Mouse (Mus musculus) liver, embryonic 16.5 days (tissue): ENCODE measurements around the gene Spdye4b. TPM values are rescaled to one million over a fixed set of nuclear protein-coding genes. Genes with fewer than 3 reads are reported as not detected.

ENCODE experiments used
- ATAC-seq: fragments of 200-750 bp; cut with Nextera tagmentation; 2 replicates; pipeline ENCODE4 v1.8.0; 2017; ENCODE audit warnings: low read depth, mild to moderate bottlenecking, moderate number of reproducible peaks, moderate library complexity
- H3K27ac ChIP-seq: fragments of 300-500 bp; sonication (generic); 2 replicates; pipeline ENCODE4 v1.5.1; 2014; ENCODE audit warnings: mild to moderate bottlenecking, low read length
- H3K27me3 ChIP-seq: fragments of 300-500 bp; sonication (generic); 2 replicates; pipeline ENCODE4 v1.6.1; 2014; ENCODE audit warnings: low read depth, low read length, mixed read lengths; ENCODE audit not compliant: control insufficient read depth, insufficient read depth
- H3K36me3 ChIP-seq: fragments of 300-500 bp; sonication (generic); 2 replicates; pipeline ENCODE4 v1.6.1; 2014; ENCODE audit warnings: mild to moderate bottlenecking; ENCODE audit not compliant: control insufficient read depth, insufficient read depth
- H3K4me1 ChIP-seq: fragments of 300-500 bp; sonication (generic); 2 replicates; pipeline ENCODE4 v1.6.1; 2014; ENCODE audit warnings: low read depth, low read length, mixed read lengths; ENCODE audit not compliant: control insufficient read depth
- H3K4me2 ChIP-seq: fragments of 300-500 bp; sonication (generic); 2 replicates; pipeline ENCODE4 v1.6.1; 2014; ENCODE audit warnings: low read depth, low read length, mixed read lengths
- H3K4me3 ChIP-seq: fragments of 300-500 bp; sonication (generic); 2 replicates; pipeline ENCODE4 v1.5.1; 2014; ENCODE audit warnings: low read depth, mild to moderate bottlenecking, low read length
- H3K9ac ChIP-seq: fragments of 300-500 bp; sonication (generic); 2 replicates; pipeline ENCODE4 v1.6.1; 2014; ENCODE audit warnings: low read depth, low read length
- H3K9me3 ChIP-seq: fragments of 300-500 bp; sonication (generic); replicated peaks from 2 replicates; pipeline ENCODE4 v1.6.1; 2016; ENCODE audit warnings: low read length; ENCODE audit not compliant: control insufficient read depth
- WGBS: fragments of 180-500 bp; shearing (Covaris S2); extraction: QIAGEN DNeasy Blood & Tissue Kit; methylation state at CpG from one replicate; pipeline ENCODE4 v1.1.7; 2014; ENCODE audit not compliant: insufficient replicate concordance; 5-methylcytosine and 5-hydroxymethylcytosine counted together
- microRNA-seq: library from miRNA; unstranded; fragments of <30 nt; microRNA quantifications from one replicate; pipeline ENCODE4, GENCODE M21; 2016
- polyA plus RNA-seq: library from polyadenylated mRNA; unstranded; fragments of >200 nt; fragmentation: Nextera tagmentation; extraction: Ambion mirVana; gene quantifications from 2 replicates; pipeline ENCODE4 v1.2.1, GENCODE M21; 2015

The Spdye4b gene
- polyA plus RNA-seq, 1 experiment from 2014 or later: not detected

GRCm38 (mm10) chr5:143236036-143236435 is 55.2 kb downstream of the Spdye4b start:
- H3K9ac ChIP-seq: no peak overlapping the region; the same call in 1 of the 2 replicates
- H3K4me1 ChIP-seq: peaks cover 9% of the 10 kb centered on the region

GRCm38 (mm10) chr5:143244926-143245325 is 64.1 kb downstream of the Spdye4b start:
- no peak overlapping the region for H3K27ac ChIP-seq
- H3K36me3 ChIP-seq: peaks cover 23% of the 10 kb centered on the region
- no peak for ATAC-seq

More at GRCm38 (mm10) chr5:143236036-143236435, 55.2 kb downstream of the Spdye4b start:
- no peaks in the 10 kb centered on the region for H3K27me3 ChIP-seq
- peak overlapping the region; percentile 77 for H3K4me3 ChIP-seq
- H3K27ac ChIP-seq: no peak overlapping the region
- peak overlapping the region; percentile 69 for H3K4me2 ChIP-seq
- 33% methylated on average over 9 of the region's 9 CpGs for WGBS
- no peaks in the 10 kb centered on the region; the same call in 1 of the 2 replicates for H3K36me3 ChIP-seq
- no peaks in the 10 kb centered on the region for H3K9me3 ChIP-seq
- ATAC-seq: no peak

GRCm38 (mm10) chr5:143252039-143252438 is 71.2 kb downstream of the Spdye4b start:
- Histone ChIP-seq H3K4me2 (no peak overlapping the region), H3K4me1 (peaks cover 8% of the 10 kb centered on the region), H3K27me3 (peaks cover 62% of the 10 kb centered on the region), H3K9me3 (no peaks in the 10 kb centered on the region), H3K9ac (no peak overlapping the region), H3K4me3 (no peak overlapping the region), H3K27ac (no peak overlapping the region), H3K36me3 (no peaks in the 10 kb centered on the region)
- 42% methylated on average over 6 of the region's 6 CpGs for WGBS
- no peak for ATAC-seq

More at GRCm38 (mm10) chr5:143244926-143245325, 64.1 kb downstream of the Spdye4b start:
- WGBS: 89% methylated on average over 26 of the region's 26 CpGs
- Histone ChIP-seq H3K9ac (no peak overlapping the region), H3K9me3 (no peaks in the 10 kb centered on the region), H3K27me3 (no peaks in the 10 kb centered on the region), H3K4me2 (no peak overlapping the region), H3K4me3 (no peak overlapping the region), H3K4me1 (no peaks in the 10 kb centered on the region)

GRCm38 (mm10) chr5:143252791-143253185 is 72.0 kb downstream of the Spdye4b start:
- Histone ChIP-seq H3K27me3 (peaks cover 62% of the 10 kb centered on the region), H3K4me3 (no peak overlapping the region)
- WGBS: 16% methylated on average over 18 of the region's 18 CpGs

GRCm38 (mm10) chr5:143253186-143253880 is 72.5 kb downstream of the Spdye4b start:
- Histone ChIP-seq H3K9ac (no peak overlapping the region), H3K4me2 (peak overlapping the region; percentile 49), H3K36me3 (no peaks in the 10 kb centered on the region), H3K4me3 (peak overlapping the region; percentile 34), H3K27me3 (peaks cover 62% of the 10 kb centered on the region), H3K9me3 (no peaks in the 10 kb centered on the region), H3K27ac (no peak overlapping the region), H3K4me1 (peaks cover 8% of the 10 kb centered on the region)
- no peak for ATAC-seq
- 2% methylated on average over 101 of the region's 103 CpGs for WGBS

More at GRCm38 (mm10) chr5:143252791-143253185, 72.0 kb downstream of the Spdye4b start:
- ATAC-seq: no peak
- Histone ChIP-seq H3K9me3 (no peaks in the 10 kb centered on the region), H3K36me3 (no peaks in the 10 kb centered on the region), H3K4me1 (peaks cover 8% of the 10 kb centered on the region), H3K27ac (no peak overlapping the region), H3K9ac (no peak overlapping the region), H3K4me2 (no peak overlapping the region)

- Histone ChIP-seq H3K4me1 (peaks cover 8% of the 10 kb centered on the region), H3K9me3 (no peaks in the 10 kb centered on the region), H3K36me3 (no peaks in the 10 kb centered on the region), H3K9ac (no peak overlapping the region), H3K27ac (no peak overlapping the region), H3K27me3 (peaks cover 65% of the 10 kb centered on the region), H3K4me2 (peak overlapping the region; percentile 49), H3K4me3 (peak overlapping the region; percentile 34)
- ATAC-seq: no peak
- 3% methylated on average over 71 of the region's 81 CpGs for WGBS
These were observed 73.2 kb downstream of the Spdye4b start for GRCm38 (mm10) chr5:143253881-143254486.

Small RNAs within 50 kb of the gene (microRNA-seq; reads per million reads assigned to microRNA genes)
- gene Gm44405: not detected

Other genes with a start within 250 kb of the Spdye4b start
- gene Fscn1, start 220.7 kb upstream of the Spdye4b start, polyA plus RNA-seq: 19.6 and 20.4 TPM in 2 replicates
- gene Rnf216, start 68.0 kb upstream of the Spdye4b start, polyA plus RNA-seq: 14.3 and 14.6 TPM in 2 replicates
- gene Olfr718-ps1, start 33.4 kb upstream of the Spdye4b start, polyA plus RNA-seq: not detected in 2 replicates
- gene Rbak, start 242 bp upstream of the Spdye4b start, polyA plus RNA-seq: 1.4 and 1.5 TPM in 2 replicates
- gene Spdye4a, start 45.9 kb downstream of the Spdye4b start, polyA plus RNA-seq: not detected in 2 replicates
- gene Zfp12, start 54.1 kb downstream of the Spdye4b start, polyA plus RNA-seq: 2.0 and 2.1 TPM in 2 replicates
- 0.12 and 0.26 TPM in 2 replicates for gene Zfp316, start 89.0 kb downstream of the Spdye4b start, polyA plus RNA-seq
- not detected in 2 replicates for gene Zfp853, start 112.6 kb downstream of the Spdye4b start, polyA plus RNA-seq
- gene E130309D02Rik, start 134.3 kb downstream of the Spdye4b start, polyA plus RNA-seq: 16.6 and 16.8 TPM in 2 replicates
- gene Zdhhc4, start 148.2 kb downstream of the Spdye4b start, polyA plus RNA-seq: 23.9 and 25.5 TPM in 2 replicates
- not detected in 2 replicates for gene Grid2ip, start 176.3 kb downstream of the Spdye4b start, polyA plus RNA-seq
- gene Kdelr2, start 222.8 kb downstream of the Spdye4b start, polyA plus RNA-seq: 145 and 150 TPM in 2 replicates